Mouse (Mus musculus) bone marrow, adult 2 months (tissue): ENCODE results near the gene Cdr2l.
A peak's percentile ranks its signal among the peaks of the same experiment; 100 is the strongest.

Source experiments
- CTCF ChIP-seq: fragments of 200-500 bp; IDR thresholded peaks from 2 replicates; pipeline ENCODE4 v1.5.1; 2011; ENCODE audit warnings: low read length, control low read depth; ENCODE audit not compliant: control insufficient read depth, insufficient read depth
- POLR2A ChIP-seq: fragments of 200-500 bp; IDR thresholded peaks from 2 replicates; pipeline ENCODE4 v1.6.1; 2011; ENCODE audit warnings: low read depth, mild to moderate bottlenecking, control low read depth, low read length, borderline replicate concordance; ENCODE audit not compliant: control insufficient read depth

GRCm38 (mm10) chr11:115373805-115374694, 7.7 kb upstream of the Cdr2l start:
- no peak for TF ChIP-seq CTCF
- 0 out of 2 replicates have a peak, but pooled peaks have one; percentile 20 for TF ChIP-seq POLR2A
